Mouse (Mus musculus): ENCODE data around the gene Cyb5r2. TPM values are rescaled to one million over a fixed set of nuclear protein-coding genes. Genes with fewer than 3 reads are reported as not detected.

Cyb5r2 gene
- polyA plus RNA-seq, 3 experiments from 2014 or later: not detected

- no peak for ATAC-seq
Measured at GRCm38 (mm10) chr7:107720771-107721170, 37.1 kb downstream of the Cyb5r2 start.

GRCm38 (mm10) chr7:107714067-107714466 is 43.8 kb downstream of the Cyb5r2 start:
- ATAC-seq: no peak

DNA sequence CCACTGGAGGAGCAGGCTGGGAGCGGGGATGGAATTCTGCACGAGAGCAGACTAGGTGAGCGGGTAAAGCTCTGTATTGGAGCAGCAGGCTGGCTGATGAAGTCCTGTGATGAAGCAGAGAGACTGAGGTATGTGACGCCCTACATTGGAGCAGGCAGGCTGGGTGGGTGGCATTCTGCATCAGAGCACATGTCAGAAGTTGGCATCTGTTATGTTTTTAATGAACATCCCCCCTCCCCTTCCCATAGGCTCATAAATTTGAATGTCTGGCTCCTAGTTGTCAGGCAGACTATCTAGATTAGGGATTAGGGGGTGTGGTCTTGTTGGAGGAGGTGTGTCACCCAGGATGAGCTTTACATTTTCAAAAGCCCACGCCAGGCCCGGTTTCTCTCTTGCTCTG is 45.1 kb downstream of the Cyb5r2 start:
- no peak for ATAC-seq

DNA sequence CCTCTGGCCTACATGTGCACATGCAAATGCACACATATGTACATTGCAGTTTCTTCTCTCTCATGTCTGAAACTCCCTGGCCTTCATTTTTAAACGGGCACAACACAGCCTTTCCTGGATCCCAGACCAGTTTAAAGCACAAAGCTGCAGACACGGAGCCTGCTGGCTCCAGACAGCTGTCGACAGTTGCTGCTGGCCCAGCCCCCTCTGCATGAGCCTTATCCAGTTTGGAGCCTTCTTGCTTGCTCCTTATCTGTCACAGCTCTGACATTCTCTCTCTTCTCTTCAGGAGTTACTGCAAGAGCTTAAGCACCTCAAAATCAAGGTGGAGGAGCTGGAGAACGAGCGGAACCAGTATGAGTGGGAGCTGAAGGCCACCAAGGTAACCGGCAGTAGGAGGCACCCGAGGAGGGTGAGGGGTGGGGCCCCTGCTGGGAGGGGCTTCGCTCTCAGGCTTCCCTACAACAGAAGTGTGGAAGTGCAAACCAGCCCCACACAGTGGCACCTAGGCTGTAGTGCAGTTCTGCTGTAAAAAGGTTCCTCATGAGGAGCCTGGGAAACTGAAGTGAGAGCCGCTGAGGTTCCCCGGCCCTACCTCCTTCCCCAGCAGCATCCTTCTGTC is 49.2 kb downstream of the Cyb5r2 start:
- peak; percentile 79 for ATAC-seq

GRCm38 (mm10) chr7:107707650-107708049 is 50.2 kb downstream of the Cyb5r2 start:
- ATAC-seq: peak; percentile 89

- no peak for ATAC-seq
Measured at GRCm38 (mm10) chr7:107705941-107706340, 51.9 kb downstream of the Cyb5r2 start.

GRCm38 (mm10) chr7:107702461-107703380 is 55.1 kb downstream of the Cyb5r2 start:
- ATAC-seq: no peak

DNA sequence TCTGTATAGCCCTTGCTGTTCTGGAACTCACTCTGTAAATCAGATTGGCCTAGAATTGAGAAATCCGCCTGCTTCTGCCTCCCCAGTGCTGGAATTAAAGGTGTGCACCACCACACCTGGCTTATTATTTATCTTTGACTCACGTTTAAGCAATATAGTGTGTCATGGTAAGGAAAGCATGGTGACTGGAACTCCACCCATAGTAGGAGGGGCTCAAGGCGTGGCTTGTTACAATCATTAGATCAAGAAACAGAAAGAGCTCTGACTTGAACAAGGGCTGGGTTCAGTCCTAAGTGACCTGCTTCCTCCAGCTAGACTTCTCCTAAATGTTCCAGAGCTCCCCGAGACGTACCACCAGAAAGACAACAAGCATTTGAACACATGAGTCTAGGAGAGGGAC is 57.2 kb downstream of the Cyb5r2 start:
- no peak for ATAC-seq

DNA sequence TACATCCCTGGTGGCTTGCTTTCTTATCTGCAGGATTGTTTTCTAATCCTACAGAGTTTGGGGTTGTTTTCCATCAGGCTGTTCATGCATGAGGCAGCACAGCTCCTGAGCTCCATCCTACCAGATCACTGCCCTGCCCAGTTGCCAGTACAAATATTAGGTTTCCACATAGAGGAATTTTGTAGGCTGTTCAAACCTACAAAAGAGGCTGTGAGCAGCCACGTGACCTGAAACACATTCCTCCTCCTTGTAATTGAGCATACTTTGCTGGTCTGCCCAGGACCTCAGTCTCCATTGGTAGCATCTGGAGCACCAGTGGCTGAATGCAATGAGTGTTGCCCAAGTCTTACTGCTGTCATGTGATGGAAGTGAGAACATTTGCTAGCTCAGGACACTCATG is 57.9 kb downstream of the Cyb5r2 start:
- ATAC-seq: no peak

Other genes starting within 250 kb of the Cyb5r2 start
- not detected for gene Olfml1, start 190.6 kb downstream of the Cyb5r2 start, polyA plus RNA-seq (2017; shearing (Covaris generic))
- under 1 TPM; 0.47 to 0.63 (median 0.57) TPM for gene Ppfibp2, start 162.8 kb downstream of the Cyb5r2 start, polyA plus RNA-seq (2017; shearing (Covaris generic))
- not detected for gene 5330417H12Rik, start 132.9 kb downstream of the Cyb5r2 start, polyA plus RNA-seq (2017; shearing (Covaris generic))
- not detected for gene Ovch2, start 43.2 kb upstream of the Cyb5r2 start, polyA plus RNA-seq (2017; shearing (Covaris generic))
- not detected for gene Olfr467, start 54.2 kb upstream of the Cyb5r2 start, polyA plus RNA-seq (2017; shearing (Covaris generic))
- not detected for gene Olfr469, start 67.5 kb upstream of the Cyb5r2 start, polyA plus RNA-seq (2017; shearing (Covaris generic))
- gene Olfr470, start 89.5 kb upstream of the Cyb5r2 start, polyA plus RNA-seq (2017; shearing (Covaris generic)): under 1 TPM in 1 of 3 experiments, not detected in 2; 0.66 TPM
- under 1 TPM in 2 of 3 experiments, not detected in 1; 0.06 to 0.08 TPM for gene Olfr472, start 139.9 kb upstream of the Cyb5r2 start, polyA plus RNA-seq (2017; shearing (Covaris generic))
- gene Olfr473, start 172.4 kb upstream of the Cyb5r2 start, polyA plus RNA-seq (2017; shearing (Covaris generic)): not detected
- not detected for gene Olfr474, start 196.6 kb upstream of the Cyb5r2 start, polyA plus RNA-seq (2017; shearing (Covaris generic))
- gene Olfr476, start 206.8 kb upstream of the Cyb5r2 start, polyA plus RNA-seq (2017; shearing (Covaris generic)): under 1 TPM in 1 of 3 experiments, not detected in 2; 0.16 TPM
- gene Olfr477, start 228.7 kb upstream of the Cyb5r2 start, polyA plus RNA-seq (2017; shearing (Covaris generic)): not detected

Data from inflammation-experienced regulatory T-cells, adult 6 months (primary cell).